Mouse (Mus musculus): ENCODE data around the gene Fbrsl1.

GRCm38 (mm10) chr5:110417756-110418522 is 30.4 kb downstream of the Fbrsl1 start:
- TF ChIP-seq GATA1 (IDR thresholded peaks at IDR 0.05; ENCODE audit: low read length) (no peak), TAL1 (IDR thresholded peaks at IDR 0.05; ENCODE audit: low read length) (no peak)
